Mouse (Mus musculus) spleen, adult 2 months (tissue): ENCODE measurements around the gene Ppfibp2.

ENCODE experiments used
- CTCF ChIP-seq: fragments of 200-500 bp; IDR thresholded peaks from 2 replicates; pipeline ENCODE4 v1.5.1; 2011; ENCODE audit warnings: mild to moderate bottlenecking, inconsistent platforms; ENCODE audit not compliant: insufficient read depth, insufficient read length, insufficient replicate concordance; ENCODE audit errors: extremely low read depth
- POLR2A ChIP-seq: fragments of 200-500 bp; IDR thresholded peaks from 2 replicates; pipeline ENCODE4 v1.6.1; 2011; ENCODE audit warnings: low read depth, low read length, inconsistent platforms

- TF ChIP-seq CTCF (no peak), POLR2A (no peak)
These were observed 61.4 kb downstream of the Ppfibp2 start for GRCm38 (mm10) chr7:107656451-107656850.
